Mouse (Mus musculus) midbrain, embryonic 14.5 days (tissue): ENCODE data around the gene Cd22. TPM values are rescaled to one million over a fixed set of nuclear protein-coding genes. Genes with fewer than 3 reads are reported as not detected.

Experiments used
- ATAC-seq: fragments of 200-750 bp; cut with Nextera tagmentation; 2 replicates; pipeline ENCODE4 v1.8.0; 2017; ENCODE audit warnings: moderate number of reproducible peaks, moderate library complexity; ENCODE audit not compliant: low FRiP score, low TSS enrichment
- DNase-seq: peaks from one replicate; pipeline ENCODE4 v3.0.0-alpha.2; 2015
- H3K27ac ChIP-seq: fragments of 300-500 bp; sonication (generic); replicated peaks from 2 replicates; pipeline ENCODE4 v1.5.1; 2014; ENCODE audit warnings: mild to moderate bottlenecking, low read depth, low read length, moderate library complexity
- H3K27me3 ChIP-seq: fragments of 300-500 bp; sonication (generic); 2 replicates; pipeline ENCODE4 v1.6.1; 2014; ENCODE audit warnings: low read length, control low read depth, mixed read lengths; ENCODE audit not compliant: control insufficient read depth, insufficient read depth
- H3K36me3 ChIP-seq: fragments of 300-500 bp; sonication (generic); 2 replicates; pipeline ENCODE4 v1.6.1; 2014; ENCODE audit warnings: low read length, control low read depth; ENCODE audit not compliant: control insufficient read depth, insufficient read depth
- H3K4me1 ChIP-seq: fragments of 300-500 bp; sonication (generic); 2 replicates; pipeline ENCODE4 v1.6.1; 2014; ENCODE audit warnings: mild to moderate bottlenecking, antibody characterized with exemption, low read length, control low read depth; ENCODE audit not compliant: control insufficient read depth, insufficient read depth
- H3K4me2 ChIP-seq: fragments of 300-500 bp; sonication (generic); 2 replicates; pipeline ENCODE4 v1.6.1; 2014; ENCODE audit warnings: mild to moderate bottlenecking, low read length, moderate library complexity
- H3K4me3 ChIP-seq: fragments of 300-500 bp; sonication (generic); replicated peaks from 2 replicates; pipeline ENCODE4 v1.5.1; 2014; ENCODE audit warnings: low read depth, low read length
- H3K9ac ChIP-seq: fragments of 300-500 bp; sonication (generic); replicated peaks from 2 replicates; pipeline ENCODE4 v1.6.1; 2014; ENCODE audit warnings: mild to moderate bottlenecking, low read length, moderate library complexity
- H3K9me3 ChIP-seq: fragments of 300-500 bp; sonication (generic); 2 replicates; pipeline ENCODE4 v1.6.1; 2016; ENCODE audit warnings: low read length, control low read depth, mixed read lengths; ENCODE audit not compliant: control insufficient read depth
- WGBS: fragments of 180-500 bp; shearing (Covaris S2); extraction: QIAGEN DNeasy Blood & Tissue Kit; methylation state at CpG from one replicate; pipeline ENCODE4 v1.1.7; 2014; 5-methylcytosine and 5-hydroxymethylcytosine counted together
- polyA plus RNA-seq: library from polyadenylated mRNA; unstranded; fragments of >200 nt; fragmentation: Nextera tagmentation; extraction: Ambion mirVana; gene quantifications from 2 replicates; pipeline ENCODE4 v1.2.1, GENCODE M21; 2014

Gene Cd22
- polyA plus RNA-seq, 1 experiment from 2014 or later = not detected

- no peaks in the 10 kb centered on the region for H3K36me3 ChIP-seq
- DNase-seq (no peak), ATAC-seq (no peak)
- H3K4me2 ChIP-seq = peak overlapping the region; percentile 55
- H3K9me3 ChIP-seq = no peaks in the 10 kb centered on the region
- no peaks in the 10 kb centered on the region for H3K27me3 ChIP-seq
- 31% methylated on average over 17 of the region's 17 CpGs for WGBS
- H3K4me1 ChIP-seq = peaks cover 5% of the 10 kb centered on the region; the same call in 1 of the 2 replicates
- H3K4me3 ChIP-seq = peak overlapping the region; percentile 20
- no peak overlapping the region for H3K27ac ChIP-seq
- no peak overlapping the region for H3K9ac ChIP-seq
Measured at GRCm38 (mm10) chr7:30908992-30909431, 28.9 kb upstream of the Cd22 start.

- H3K4me1 ChIP-seq = peaks cover 5% of the 10 kb centered on the region; the same call in 1 of the 2 replicates
- no peaks in the 10 kb centered on the region for H3K9me3 ChIP-seq
- DNase-seq = peak; percentile 39
- ATAC-seq = peak; percentile 46; the same call in 1 of the 2 replicates
- H3K4me2 ChIP-seq = peak overlapping the region; percentile 55
- H3K27ac ChIP-seq = no peak overlapping the region
- H3K36me3 ChIP-seq = no peaks in the 10 kb centered on the region
- H3K4me3 ChIP-seq = peak overlapping the region; percentile 20
- 0 out of 2 replicates have a peak overlapping the region, but pooled peaks have one; percentile 16 for H3K9ac ChIP-seq
- 2% methylated on average over 24 of the region's 26 CpGs for WGBS
- H3K27me3 ChIP-seq = no peaks in the 10 kb centered on the region
Measured at GRCm38 (mm10) chr7:30908277-30908991, 28.3 kb upstream of the Cd22 start.

GRCm38 (mm10) chr7:30904042-30904441 lies 23.9 kb upstream of the Cd22 start:
- H3K36me3 ChIP-seq = no peaks in the 10 kb centered on the region
- peaks cover 5% of the 10 kb centered on the region; the same call in 1 of the 2 replicates for H3K4me1 ChIP-seq
- H3K27me3 ChIP-seq = no peaks in the 10 kb centered on the region
- whole genome bisulfite sequencing = 62% methylated on average over 4 of the region's 4 CpGs
- H3K9ac ChIP-seq = no peak overlapping the region
- DNase-seq (peak; percentile 10), ATAC-seq (no peak)
- no peak overlapping the region for H3K4me3 ChIP-seq
- no peak overlapping the region for H3K4me2 ChIP-seq
- H3K9me3 ChIP-seq = no peaks in the 10 kb centered on the region
- no peak overlapping the region for H3K27ac ChIP-seq

- H3K4me3 ChIP-seq = no peak overlapping the region
- 97% methylated on average over 3 of the region's 3 CpGs for WGBS
- H3K9me3 ChIP-seq = no peaks in the 10 kb centered on the region
- H3K9ac ChIP-seq = no peak overlapping the region
- no peak for DNase-seq
- no peaks in the 10 kb centered on the region for H3K36me3 ChIP-seq
- no peak for ATAC-seq
- no peak overlapping the region for H3K4me2 ChIP-seq
- no peaks in the 10 kb centered on the region for H3K4me1 ChIP-seq
- H3K27me3 ChIP-seq = no peaks in the 10 kb centered on the region
- no peak overlapping the region for H3K27ac ChIP-seq
Measured at GRCm38 (mm10) chr7:30895217-30895616, 15.1 kb upstream of the Cd22 start.

GRCm38 (mm10) chr7:30892515-30892914 lies 12.4 kb upstream of the Cd22 start:
- WGBS = 77% methylated on average over 3 of the region's 3 CpGs
- ATAC-seq (no peak), DNase-seq (no peak)
- no peak overlapping the region for H3K27ac ChIP-seq
- H3K4me1 ChIP-seq = no peaks in the 10 kb centered on the region
- no peak overlapping the region for H3K9ac ChIP-seq
- H3K4me2 ChIP-seq = no peak overlapping the region
- H3K4me3 ChIP-seq = no peak overlapping the region
- H3K27me3 ChIP-seq = no peaks in the 10 kb centered on the region
- H3K36me3 ChIP-seq = no peaks in the 10 kb centered on the region
- H3K9me3 ChIP-seq = no peaks in the 10 kb centered on the region

- H3K36me3 ChIP-seq = no peaks in the 10 kb centered on the region
- no peak overlapping the region for H3K9ac ChIP-seq
- WGBS = 87% methylated on average over 9 of the region's 9 CpGs
- no peaks in the 10 kb centered on the region for H3K9me3 ChIP-seq
- H3K27ac ChIP-seq = no peak overlapping the region
- no peak overlapping the region for H3K4me2 ChIP-seq
- H3K4me1 ChIP-seq = no peaks in the 10 kb centered on the region
- H3K4me3 ChIP-seq = no peak overlapping the region
- no peaks in the 10 kb centered on the region for H3K27me3 ChIP-seq
- ATAC-seq = no peak
- no peak for DNase-seq
Measured at GRCm38 (mm10) chr7:30891746-30892145, 11.6 kb upstream of the Cd22 start.

GRCm38 (mm10) chr7:30890681-30891080 lies 10.5 kb upstream of the Cd22 start:
- Histone ChIP-seq H3K9me3 (no peaks in the 10 kb centered on the region), H3K4me2 (no peak overlapping the region), H3K27ac (no peak overlapping the region), H3K27me3 (no peaks in the 10 kb centered on the region), H3K4me1 (no peaks in the 10 kb centered on the region), H3K9ac (no peak overlapping the region), H3K4me3 (no peak overlapping the region), H3K36me3 (no peaks in the 10 kb centered on the region)
- no peak for DNase-seq
- 84% methylated on average over 2 of the region's 2 CpGs for WGBS
- no peak for ATAC-seq

GRCm38 (mm10) chr7:30888786-30889185 lies 8.6 kb upstream of the Cd22 start:
- DNase-seq (no peak), ATAC-seq (no peak)
- H3K4me1 ChIP-seq = no peaks in the 10 kb centered on the region
- no peak overlapping the region for H3K27ac ChIP-seq
- H3K4me2 ChIP-seq = no peak overlapping the region
- H3K36me3 ChIP-seq = no peaks in the 10 kb centered on the region
- no peaks in the 10 kb centered on the region for H3K27me3 ChIP-seq
- 72% methylated on average over 7 of the region's 7 CpGs for WGBS
- H3K9ac ChIP-seq = no peak overlapping the region
- H3K9me3 ChIP-seq = no peaks in the 10 kb centered on the region
- H3K4me3 ChIP-seq = no peak overlapping the region

GRCm38 (mm10) chr7:30887568-30888188 lies 7.5 kb upstream of the Cd22 start:
- H3K9me3 ChIP-seq = no peaks in the 10 kb centered on the region
- no peaks in the 10 kb centered on the region for H3K4me1 ChIP-seq
- no peaks in the 10 kb centered on the region for H3K36me3 ChIP-seq
- H3K9ac ChIP-seq = no peak overlapping the region
- H3K4me3 ChIP-seq = no peak overlapping the region
- H3K27me3 ChIP-seq = no peaks in the 10 kb centered on the region
- H3K27ac ChIP-seq = no peak overlapping the region
- ATAC-seq = no peak
- no peak overlapping the region for H3K4me2 ChIP-seq
- DNase-seq = no peak
- WGBS = 88% methylated on average over 14 of the region's 14 CpGs
